Mouse (Mus musculus): ENCODE measurements around the gene Eya2. TPM values are rescaled to one million over a fixed set of nuclear protein-coding genes. Genes with fewer than 3 reads are reported as not detected.

Eya2 gene
- polyA plus RNA-seq, 1 experiment from 2014 or later = 11.4 TPM

DNA sequence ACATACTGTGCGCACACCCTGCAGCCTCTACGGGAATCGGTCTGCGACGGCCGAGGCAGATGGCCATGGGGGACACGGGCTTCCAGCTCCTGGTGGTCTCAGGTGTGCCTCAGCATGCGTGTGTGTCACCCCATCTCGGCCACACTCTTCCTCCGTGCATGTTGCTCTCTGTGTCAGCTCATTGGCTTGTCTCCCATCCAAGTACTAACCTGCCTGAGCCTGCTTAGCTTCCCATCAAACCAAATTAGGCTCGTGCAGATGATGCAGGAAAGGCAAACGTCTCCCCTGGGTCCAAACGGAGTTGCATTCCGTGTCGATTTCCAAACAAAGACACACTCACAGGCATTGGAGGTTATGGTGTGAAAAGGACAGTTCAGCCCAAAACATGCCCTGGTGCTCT is 163.0 kb downstream of the Eya2 start:
- Histone ChIP-seq H3K9me3 (no peaks in the 10 kb centered on the region), H3K27me3 (no peaks in the 10 kb centered on the region), H3K4me1 (no peaks in the 10 kb centered on the region; the same call in 1 of the 2 replicates), H3K36me3 (no peaks in the 10 kb centered on the region), H3K4me3 (no peak overlapping the region), H3K4me2 (no peak overlapping the region), H3K27ac (no peak overlapping the region), H3K9ac (no peak overlapping the region)
- 70% methylated on average over 15 of the region's 15 CpGs for WGBS
- no peak for ATAC-seq (ENCODE audit: insufficient number of reproducible peaks, low FRiP score, low TSS enrichment, low read depth)

- ATAC-seq (ENCODE audit: insufficient number of reproducible peaks, low FRiP score, low TSS enrichment, low read depth) = no peak
- 46% methylated on average over 5 of the region's 5 CpGs for WGBS
- Histone ChIP-seq H3K27me3 (no peaks in the 10 kb centered on the region), H3K4me3 (no peak overlapping the region), H3K9me3 (no peaks in the 10 kb centered on the region), H3K9ac (no peak overlapping the region), H3K4me2 (no peak overlapping the region), H3K4me1 (no peaks in the 10 kb centered on the region; the same call in 1 of the 2 replicates), H3K27ac (no peak overlapping the region), H3K36me3 (peaks cover under 1% of the 10 kb centered on the region; the same call in 1 of the 2 replicates)
These were observed 163.7 kb downstream of the Eya2 start for GRCm38 (mm10) chr2:165758534-165758933.

DNA sequence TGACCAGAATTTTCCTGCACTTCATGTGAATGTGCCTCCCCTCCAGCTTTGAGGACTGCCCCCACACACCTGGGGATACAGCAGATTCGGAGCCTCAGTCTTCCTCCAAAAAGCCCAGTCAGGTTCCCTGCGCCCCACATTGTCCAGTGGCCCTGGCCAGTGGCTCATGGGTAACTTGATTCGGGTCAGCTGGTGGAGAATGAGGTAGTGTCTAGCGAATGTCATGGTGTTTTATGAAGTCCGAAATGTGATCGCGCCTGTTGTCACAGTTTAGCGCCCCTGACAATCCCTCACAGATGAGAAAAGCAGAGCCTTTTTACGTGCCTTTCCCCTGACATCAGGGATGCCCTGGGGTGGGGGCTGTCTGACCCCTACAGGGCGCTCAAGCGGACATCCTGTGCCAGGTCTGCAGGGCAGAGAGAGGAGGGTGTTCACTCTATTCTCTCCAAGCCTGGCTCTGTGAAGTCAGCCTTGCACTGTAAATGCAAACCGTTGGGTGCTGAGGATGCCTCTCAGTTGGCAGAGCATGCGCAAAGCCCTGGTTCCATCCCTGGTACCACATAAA is 164.7 kb downstream of the Eya2 start:
- WGBS = 69% methylated on average over 13 of the region's 13 CpGs
- Histone ChIP-seq H3K36me3 (peaks cover 7% of the 10 kb centered on the region), H3K4me1 (no peaks in the 10 kb centered on the region; the same call in 1 of the 2 replicates), H3K4me2 (no peak overlapping the region), H3K9ac (no peak overlapping the region), H3K9me3 (no peaks in the 10 kb centered on the region), H3K27me3 (no peaks in the 10 kb centered on the region), H3K4me3 (no peak overlapping the region), H3K27ac (no peak overlapping the region)
- no peak for ATAC-seq (ENCODE audit: insufficient number of reproducible peaks, low FRiP score, low TSS enrichment, low read depth)

DNA sequence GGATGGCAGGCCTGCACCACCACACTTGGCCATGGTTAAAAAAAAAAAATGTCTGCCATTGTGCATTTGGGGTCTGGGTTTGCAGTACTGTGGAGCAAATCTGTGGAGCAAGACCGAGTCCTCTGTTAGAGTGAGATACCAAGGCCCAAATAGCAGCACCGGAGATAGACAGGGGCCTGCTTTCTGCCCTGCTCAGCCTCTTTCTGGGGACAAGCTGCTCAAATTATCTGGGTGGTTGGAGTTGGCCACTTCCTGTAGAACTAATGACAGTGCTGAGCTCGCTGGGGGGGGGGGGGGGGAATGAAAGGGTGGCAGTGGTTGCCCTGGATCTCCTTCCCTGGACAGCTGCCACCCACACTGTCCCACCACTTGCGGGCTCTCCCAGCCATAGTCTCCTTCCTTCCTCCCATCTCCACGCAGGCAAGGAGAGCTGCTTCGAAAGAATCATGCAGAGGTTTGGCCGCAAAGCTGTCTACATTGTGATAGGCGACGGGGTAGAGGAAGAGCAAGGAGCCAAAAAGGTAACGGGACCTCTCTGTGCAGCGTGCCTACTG is 174.1 kb downstream of the Eya2 start:
- Histone ChIP-seq H3K9ac (no peak overlapping the region), H3K36me3 (peaks cover 8% of the 10 kb centered on the region), H3K27ac (no peak overlapping the region), H3K9me3 (no peaks in the 10 kb centered on the region), H3K4me3 (no peak overlapping the region), H3K27me3 (no peaks in the 10 kb centered on the region), H3K4me1 (0 out of 2 replicates have a peak, but pooled peaks cover 7% of the 10 kb centered on the region), H3K4me2 (no peak overlapping the region)
- ATAC-seq (ENCODE audit: insufficient number of reproducible peaks, low FRiP score, low TSS enrichment, low read depth) = no peak
- WGBS = 50% methylated on average over 11 of the region's 11 CpGs

- Histone ChIP-seq H3K4me3 (no peak overlapping the region), H3K36me3 (0 out of 2 replicates have a peak, but pooled peaks cover 5% of the 10 kb centered on the region), H3K27ac (no peak overlapping the region), H3K9ac (no peak overlapping the region), H3K4me1 (0 out of 2 replicates have a peak, but pooled peaks cover 7% of the 10 kb centered on the region), H3K9me3 (no peaks in the 10 kb centered on the region), H3K27me3 (no peaks in the 10 kb centered on the region), H3K4me2 (no peak overlapping the region)
- 45% methylated on average over 10 of the region's 10 CpGs for WGBS
- no peak for ATAC-seq (ENCODE audit: insufficient number of reproducible peaks, low FRiP score, low TSS enrichment, low read depth)
These were observed 174.6 kb downstream of the Eya2 start for GRCm38 (mm10) chr2:165769375-165769948.

- no peak for ATAC-seq (ENCODE audit: insufficient number of reproducible peaks, low FRiP score, low TSS enrichment, low read depth)
- H3K4me3 ChIP-seq = no peak overlapping the region
- H3K27ac ChIP-seq = no peak overlapping the region
- H3K9ac ChIP-seq = no peak overlapping the region
- no peaks in the 10 kb centered on the region for H3K9me3 ChIP-seq
- peaks cover 18% of the 10 kb centered on the region for H3K36me3 ChIP-seq
- H3K27me3 ChIP-seq = no peaks in the 10 kb centered on the region
- no peak overlapping the region for H3K4me2 ChIP-seq
- H3K4me1 ChIP-seq = 0 out of 2 replicates have a peak, but pooled peaks cover 10% of the 10 kb centered on the region
- 24% methylated on average over 6 of the region's 6 CpGs for WGBS
These were observed 184.1 kb downstream of the Eya2 start for GRCm38 (mm10) chr2:165778927-165779326.

DNA sequence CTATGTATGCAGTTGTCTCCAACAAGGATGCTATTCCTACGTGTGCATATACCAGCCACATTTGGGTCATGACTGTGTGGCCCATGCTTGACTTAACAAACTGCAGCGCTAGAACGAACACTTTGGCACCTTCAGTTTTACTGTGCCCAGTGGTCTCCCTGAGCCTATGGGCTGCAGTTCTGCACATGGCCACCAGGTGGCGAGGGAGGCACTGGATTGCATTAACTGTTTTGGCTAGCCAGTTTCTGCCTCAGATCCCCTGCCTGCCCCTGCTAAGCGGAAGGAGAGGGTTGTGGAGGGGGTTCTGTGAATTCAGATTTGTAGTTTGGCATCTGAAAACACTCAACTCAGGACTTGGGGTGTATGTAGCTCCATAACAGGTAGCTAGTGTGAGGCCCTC is 187.5 kb downstream of the Eya2 start:
- no peak for ATAC-seq (ENCODE audit: insufficient number of reproducible peaks, low FRiP score, low TSS enrichment, low read depth)

DNA sequence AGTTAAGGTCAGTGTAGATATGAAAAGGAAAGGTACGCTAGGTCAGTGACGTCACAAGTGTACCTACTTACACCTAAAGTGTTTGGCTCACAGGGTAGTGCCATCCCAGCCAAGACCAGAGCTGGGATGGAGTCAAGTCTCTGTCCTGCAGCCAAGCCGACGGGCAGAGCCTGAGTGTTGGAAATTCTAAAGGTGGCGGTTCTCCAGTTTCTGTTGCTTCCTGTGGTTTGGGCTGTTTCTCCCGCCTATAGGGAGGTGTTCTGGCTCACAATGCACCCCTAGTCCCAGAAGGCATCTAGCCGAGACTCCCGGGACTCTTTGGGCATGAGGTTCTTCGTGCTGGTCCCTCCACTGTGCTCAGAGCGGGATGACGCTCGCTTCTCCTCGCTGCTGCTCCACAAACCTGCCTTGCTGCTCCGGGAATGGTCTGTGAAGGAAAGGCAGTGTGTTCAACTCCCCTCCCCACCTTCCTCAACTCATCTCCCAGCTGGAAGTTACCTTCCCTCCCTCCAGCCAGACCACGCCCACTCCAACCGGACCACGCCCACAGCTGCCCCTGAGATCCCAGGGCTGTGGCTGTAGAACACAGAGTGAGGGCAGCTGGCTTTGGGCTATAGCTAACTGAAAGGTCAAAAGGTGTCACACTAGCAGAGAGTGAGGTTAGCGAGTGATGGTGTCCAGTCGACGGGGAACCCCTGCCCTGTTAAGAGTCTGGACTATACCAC is 190.6 kb downstream of the Eya2 start:
- no peaks in the 10 kb centered on the region for H3K9me3 ChIP-seq
- no peak for ATAC-seq (ENCODE audit: insufficient number of reproducible peaks, low FRiP score, low TSS enrichment, low read depth)
- peaks cover 79% of the 10 kb centered on the region for H3K36me3 ChIP-seq
- no peak overlapping the region for H3K9ac ChIP-seq
- H3K27me3 ChIP-seq = no peaks in the 10 kb centered on the region
- no peak overlapping the region for H3K4me2 ChIP-seq
- H3K4me1 ChIP-seq = peaks cover 15% of the 10 kb centered on the region
- H3K4me3 ChIP-seq = no peak overlapping the region
- 85% methylated on average over 20 of the region's 20 CpGs for WGBS
- H3K27ac ChIP-seq = no peak overlapping the region

More for the DNA sequence above, 187.5 kb downstream of the Eya2 start:
- no peak overlapping the region for H3K4me3 ChIP-seq
- H3K27ac ChIP-seq = no peak overlapping the region
- no peak overlapping the region for H3K9ac ChIP-seq
- no peaks in the 10 kb centered on the region for H3K27me3 ChIP-seq
- 30% methylated on average over 5 of the region's 5 CpGs for WGBS
- no peaks in the 10 kb centered on the region for H3K9me3 ChIP-seq
- H3K4me1 ChIP-seq = peaks cover 10% of the 10 kb centered on the region; the same call in 1 of the 2 replicates
- no peak overlapping the region for H3K4me2 ChIP-seq
- H3K36me3 ChIP-seq = peaks cover 49% of the 10 kb centered on the region

DNA sequence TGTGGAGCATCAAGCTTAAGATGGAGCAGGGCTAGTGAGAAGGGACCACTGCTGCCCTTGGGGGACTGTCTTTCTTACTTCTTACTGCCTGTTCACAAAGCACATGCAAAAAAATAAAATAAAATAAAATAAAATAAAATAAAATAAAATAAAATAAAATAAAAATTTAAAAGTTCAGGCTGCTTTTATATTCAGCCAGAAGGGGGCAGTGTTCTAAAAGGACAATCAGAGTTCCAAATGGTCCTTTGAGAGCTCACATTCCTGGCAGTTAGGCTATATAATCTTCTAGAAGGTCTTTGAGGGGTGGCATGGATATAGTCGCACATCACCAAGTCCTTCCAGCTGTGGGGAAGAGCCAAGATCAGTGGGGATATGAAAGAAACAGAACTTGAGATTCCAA is 191.6 kb downstream of the Eya2 start:
- Histone ChIP-seq H3K4me3 (no peak overlapping the region), H3K9me3 (no peaks in the 10 kb centered on the region), H3K36me3 (peaks cover 88% of the 10 kb centered on the region), H3K9ac (no peak overlapping the region), H3K4me2 (no peak overlapping the region), H3K27me3 (no peaks in the 10 kb centered on the region), H3K27ac (no peak overlapping the region), H3K4me1 (peaks cover 15% of the 10 kb centered on the region)
- WGBS = 65% methylated on average over 1 of the region's 1 CpGs
- ATAC-seq (ENCODE audit: insufficient number of reproducible peaks, low FRiP score, low TSS enrichment, low read depth) = no peak

- no peaks in the 10 kb centered on the region for H3K27me3 ChIP-seq
- no peak overlapping the region for H3K4me2 ChIP-seq
- no peak overlapping the region for H3K9ac ChIP-seq
- H3K4me1 ChIP-seq = peaks cover 9% of the 10 kb centered on the region
- 51% methylated on average over 11 of the region's 11 CpGs for WGBS
- ATAC-seq (ENCODE audit: insufficient number of reproducible peaks, low FRiP score, low TSS enrichment, low read depth) = no peak
- H3K9me3 ChIP-seq = no peaks in the 10 kb centered on the region
- H3K36me3 ChIP-seq = peaks cover 96% of the 10 kb centered on the region
- peak overlapping the region; percentile 18; the same call in 1 of the 2 replicates for H3K27ac ChIP-seq
- no peak overlapping the region for H3K4me3 ChIP-seq
These were observed 193.2 kb downstream of the Eya2 start for GRCm38 (mm10) chr2:165788005-165788404.

- Histone ChIP-seq H3K4me1 (peaks cover 9% of the 10 kb centered on the region), H3K27ac (no peak overlapping the region), H3K9ac (no peak overlapping the region), H3K27me3 (no peaks in the 10 kb centered on the region), H3K36me3 (peaks cover 96% of the 10 kb centered on the region), H3K9me3 (no peaks in the 10 kb centered on the region), H3K4me2 (no peak overlapping the region), H3K4me3 (no peak overlapping the region)
- ATAC-seq (ENCODE audit: insufficient number of reproducible peaks, low FRiP score, low TSS enrichment, low read depth) = no peak
- WGBS = 89% methylated on average over 9 of the region's 9 CpGs
These were observed 194.0 kb downstream of the Eya2 start for GRCm38 (mm10) chr2:165788796-165789195.

DNA sequence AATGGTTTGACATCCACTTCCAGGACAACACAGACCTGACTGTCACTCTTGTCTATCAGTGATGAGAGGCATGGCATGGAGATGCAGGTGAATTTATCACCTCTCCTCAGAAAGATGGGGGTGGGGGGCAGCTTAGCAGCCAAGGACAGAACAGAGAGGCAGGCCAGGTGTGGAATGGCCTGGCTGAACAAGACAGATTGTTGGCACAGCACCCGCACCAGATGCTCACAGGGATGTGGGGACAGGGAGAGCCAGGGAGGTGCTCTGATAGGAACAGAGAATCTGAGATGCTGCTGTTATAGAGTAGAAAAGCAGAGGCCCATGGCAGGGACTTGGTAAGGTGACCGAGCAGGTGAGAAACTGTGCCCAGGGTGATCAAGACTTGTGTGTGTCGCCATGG is 194.8 kb downstream of the Eya2 start:
- peaks cover 94% of the 10 kb centered on the region for H3K36me3 ChIP-seq

More for the DNA sequence above, 194.8 kb downstream of the Eya2 start:
- peaks cover 9% of the 10 kb centered on the region for H3K4me1 ChIP-seq
- no peaks in the 10 kb centered on the region for H3K27me3 ChIP-seq
- WGBS = 93% methylated on average over 3 of the region's 3 CpGs
- no peak overlapping the region for H3K9ac ChIP-seq
- H3K4me2 ChIP-seq = no peak overlapping the region
- ATAC-seq (ENCODE audit: insufficient number of reproducible peaks, low FRiP score, low TSS enrichment, low read depth) = no peak
- no peak overlapping the region for H3K4me3 ChIP-seq
- H3K9me3 ChIP-seq = no peaks in the 10 kb centered on the region
- H3K27ac ChIP-seq = no peak overlapping the region
